Mouse (Mus musculus) v-Abl transformed pro-B cells (cell line): ENCODE results near the gene Rbp3.

Source experiments
- in situ Hi-C, 2 experiments: fragments of 400-800 bp; cut with MboI; formaldehyde crosslinking; loops; one replicate each; pipeline ENCODE4 v1.15.1; 2025; ENCODE audit not compliant: unreplicated experiment in 2 of 2

The Rbp3 gene

DNA sequence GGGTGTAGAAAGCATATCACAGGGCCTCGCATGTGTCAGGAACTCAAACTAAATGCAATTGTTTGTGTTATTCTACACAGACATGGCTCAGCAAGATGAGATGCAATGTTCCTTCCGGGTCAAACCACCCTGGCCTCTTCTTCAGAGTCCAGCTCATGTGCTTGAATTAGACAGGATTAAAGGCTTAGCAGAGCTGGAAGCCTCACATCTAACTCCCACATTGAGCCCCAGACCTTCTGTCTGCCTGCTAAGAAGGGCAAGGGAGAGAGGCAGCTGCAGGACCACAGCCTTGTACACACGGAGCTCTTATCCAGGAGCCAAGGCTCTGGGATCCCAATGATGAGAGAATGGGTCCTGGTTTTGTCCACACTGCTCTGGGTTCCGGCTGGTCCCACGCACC, at the start of gene Rbp3:
Rbp3 (plus strand) TSS at position 243 of the 400 bp plus-strand sequence.
- in situ Hi-C loops: loop anchor here in 1 of 2 experiments (25.0 kb wide), 1 partner anchor 434 kb away; the partner anchor contains the start of gene Mmrn2

- in situ Hi-C loops: no loop called here
Measured at GRCm38 (mm10) chr14:33904851-33905250, 49.0 kb upstream of the Rbp3 start.

DNA sequence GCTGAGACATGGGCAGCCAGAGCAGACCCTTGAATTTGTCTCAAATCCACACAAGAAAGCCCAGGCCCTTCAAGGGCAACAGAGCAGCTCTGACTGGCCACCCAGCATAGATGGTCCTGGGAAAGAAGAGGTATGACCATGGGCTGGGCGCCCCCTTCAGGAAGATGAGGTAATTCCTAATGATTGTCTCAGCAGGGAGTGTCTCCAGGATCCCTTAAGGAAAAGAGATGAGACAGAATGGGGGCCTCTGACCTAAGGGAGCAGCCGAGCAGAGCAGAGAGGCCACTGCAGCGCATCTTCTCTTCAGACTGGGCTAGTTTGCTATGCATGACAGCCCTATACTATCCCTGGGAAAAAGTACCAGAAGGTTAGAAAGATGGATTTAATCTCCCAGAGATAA, 40.1 kb upstream of the Rbp3 start:
- in situ Hi-C loops: no loop called here

- in situ Hi-C loops: no loop called here
Measured at GRCm38 (mm10) chr14:33914206-33914605, 39.6 kb upstream of the Rbp3 start.

- in situ Hi-C loops: no loop called here
Measured at GRCm38 (mm10) chr14:33920727-33921559, 32.9 kb upstream of the Rbp3 start.

DNA sequence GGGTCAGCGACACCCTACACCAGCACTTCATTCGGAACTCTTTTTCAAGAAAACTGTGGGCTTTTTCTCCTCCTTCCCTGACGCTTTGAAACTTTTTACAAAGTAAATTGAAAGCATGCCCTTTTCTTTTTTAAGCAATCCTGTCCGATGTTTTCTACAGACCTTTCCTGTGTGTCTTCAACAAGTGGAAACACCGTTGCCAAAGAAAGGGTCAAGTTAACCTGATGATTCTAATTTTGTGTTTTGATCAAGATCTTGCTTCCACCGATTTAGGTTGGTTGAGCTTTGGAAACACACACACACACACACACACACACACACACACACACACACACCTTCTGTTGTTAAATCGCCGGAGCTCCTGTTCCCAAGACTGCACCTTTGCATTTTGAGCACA, 31.0 kb upstream of the Rbp3 start:
- in situ Hi-C loops: no loop called here

DNA sequence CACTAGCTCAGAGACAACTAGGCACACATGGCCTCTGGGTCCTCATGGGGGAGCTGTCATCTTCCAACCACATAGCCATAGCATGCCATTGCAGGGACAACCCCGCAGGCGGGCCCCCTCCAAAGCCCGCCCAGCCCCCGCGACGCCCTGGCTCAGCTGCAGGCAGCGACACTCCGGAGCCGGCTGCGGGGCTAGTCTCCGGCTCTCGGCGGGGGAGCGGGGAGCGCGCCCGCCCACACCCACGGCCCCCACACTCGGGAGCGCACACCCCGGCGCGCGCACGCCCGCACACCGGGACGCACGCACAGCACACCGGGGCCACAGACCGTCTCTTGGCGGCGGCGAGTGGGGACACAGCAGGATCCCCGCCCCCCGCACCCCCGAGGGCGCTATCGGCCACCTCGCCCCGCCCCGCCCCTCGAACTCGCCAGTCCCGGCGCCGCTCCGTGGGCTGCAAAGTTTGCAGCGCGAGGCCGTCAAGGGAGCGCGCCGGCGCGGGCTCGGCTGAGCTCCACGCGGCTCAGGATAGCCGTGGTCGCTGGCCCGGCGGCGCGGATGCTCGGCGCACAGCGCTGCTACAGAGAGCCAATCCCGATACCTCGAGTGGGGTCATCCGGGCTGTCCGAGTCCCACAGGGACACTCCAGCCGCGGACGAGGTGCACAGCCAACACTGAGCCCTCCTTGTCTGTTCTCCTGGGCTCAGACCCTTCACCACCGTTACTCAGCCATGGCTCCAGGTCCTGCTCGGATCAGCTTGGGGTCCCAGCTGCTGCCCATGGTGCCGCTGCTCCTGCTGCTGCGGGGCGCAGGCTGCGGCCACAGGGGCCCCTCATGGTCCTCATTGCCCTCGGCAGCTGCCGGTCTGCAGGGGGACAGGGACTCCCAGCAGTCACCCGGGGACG, 30.4 kb upstream of the Rbp3 start, which contains the start of gene Gdf10:
Gdf10 (plus strand) TSS at position 420 of the 903 bp plus-strand sequence.
- in situ Hi-C loops: no loop called here

DNA sequence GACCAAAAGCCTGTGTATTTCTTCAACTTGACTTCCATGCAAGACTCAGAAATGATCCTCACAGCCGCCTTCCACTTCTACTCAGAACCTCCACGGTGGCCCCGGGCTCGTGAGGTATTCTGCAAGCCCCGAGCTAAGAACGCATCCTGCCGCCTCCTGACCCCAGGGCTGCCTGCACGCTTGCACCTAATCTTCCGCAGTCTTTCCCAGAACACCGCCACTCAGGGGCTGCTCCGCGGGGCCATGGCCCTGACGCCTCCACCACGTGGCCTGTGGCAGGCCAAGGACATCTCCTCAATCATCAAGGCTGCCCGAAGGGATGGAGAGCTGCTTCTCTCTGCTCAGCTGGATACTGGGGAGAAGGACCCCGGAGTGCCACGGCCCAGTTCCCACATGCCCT, 21.9 kb upstream of the Rbp3 start:
- in situ Hi-C loops: no loop called here

DNA sequence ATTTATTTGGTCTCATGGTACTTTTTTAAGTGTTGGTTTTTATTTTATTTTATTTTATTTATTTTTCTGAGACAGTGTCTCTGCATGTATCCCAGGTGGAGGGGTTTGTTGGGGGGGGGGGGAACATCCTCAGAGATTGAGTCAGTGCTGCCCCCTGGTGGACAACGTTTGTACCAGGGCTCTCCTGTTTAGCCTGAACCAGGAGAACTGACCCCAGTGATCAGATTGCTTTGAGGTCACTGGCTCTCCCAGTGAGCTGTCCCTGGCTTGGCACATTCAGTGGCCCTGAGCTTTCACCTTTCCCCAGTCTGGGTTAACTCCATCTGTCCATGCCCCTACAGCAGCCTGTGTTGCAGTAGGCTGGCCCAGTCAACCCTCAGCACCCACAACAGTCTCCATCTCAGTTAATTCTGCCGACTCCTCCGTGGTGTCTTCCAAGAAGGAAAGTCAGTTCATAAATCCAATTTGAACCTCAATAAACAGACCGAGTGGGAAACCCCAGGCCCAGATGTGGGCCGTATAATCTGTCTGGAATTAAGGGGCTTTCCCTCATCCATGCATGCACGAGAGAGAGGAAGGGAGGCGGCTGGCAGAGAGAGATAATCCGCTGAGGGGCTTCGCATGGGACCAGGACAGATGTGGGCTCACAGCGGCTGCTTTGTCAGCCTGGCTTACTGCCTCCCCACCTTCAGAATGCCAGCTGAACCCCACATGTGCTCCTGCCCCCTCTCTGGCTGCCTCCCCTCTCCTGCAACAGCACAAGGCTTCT, 20.7 kb upstream of the Rbp3 start:
- in situ Hi-C loops: no loop called here

DNA sequence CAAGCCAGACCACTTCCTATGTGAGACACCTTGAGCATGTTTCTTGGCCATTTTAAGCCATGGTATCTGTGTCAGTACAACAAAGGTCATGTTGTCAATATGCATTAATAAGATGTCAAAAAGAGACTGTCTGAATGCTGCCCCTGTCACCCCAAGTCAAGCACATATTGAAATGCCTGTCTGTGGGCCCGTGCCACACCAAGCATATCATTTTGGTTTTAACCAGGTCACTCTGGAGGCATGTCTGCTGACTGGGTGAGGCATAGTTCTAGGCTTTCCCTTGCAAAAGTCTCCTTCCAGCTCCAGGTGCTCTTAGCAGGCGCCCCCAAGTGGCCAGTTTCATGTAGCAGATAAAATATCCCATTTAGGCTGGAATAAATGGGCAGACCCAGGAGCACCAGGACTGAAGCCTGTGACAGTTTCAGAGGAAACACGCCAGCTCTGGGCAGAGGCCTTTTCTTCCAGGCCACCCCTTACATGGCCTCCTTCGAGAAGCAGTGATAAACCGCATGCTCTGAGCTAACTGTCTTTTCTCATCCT, 20.0 kb upstream of the Rbp3 start:
- in situ Hi-C loops: no loop called here

GRCm38 (mm10) chr14:33939117-33939516, 14.7 kb upstream of the Rbp3 start:
- in situ Hi-C loops: no loop called here

DNA sequence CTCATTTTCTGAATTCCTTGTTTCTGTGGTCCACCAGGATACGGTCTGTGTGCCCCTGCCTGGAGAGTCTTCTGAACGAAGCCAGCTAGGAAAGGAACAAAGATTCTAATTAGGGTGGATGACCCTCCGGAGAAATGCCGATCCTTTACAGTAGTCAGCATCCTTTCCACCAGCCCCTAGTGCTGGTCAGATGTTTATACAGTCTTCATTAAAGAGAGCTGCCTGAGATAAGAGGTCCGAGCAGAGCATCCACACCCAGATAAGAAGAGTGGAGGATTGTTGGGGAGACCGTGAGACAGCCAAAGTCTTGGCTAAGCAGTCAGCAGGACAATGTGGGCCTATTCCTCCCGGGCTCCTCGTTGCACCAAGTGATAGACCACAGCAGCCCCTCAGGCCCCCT, 13.1 kb upstream of the Rbp3 start, which contains the start of gene Gdf2:
Gdf2 (plus strand) TSS at position 301 of the 400 bp plus-strand sequence.
- in situ Hi-C loops: no loop called here

DNA sequence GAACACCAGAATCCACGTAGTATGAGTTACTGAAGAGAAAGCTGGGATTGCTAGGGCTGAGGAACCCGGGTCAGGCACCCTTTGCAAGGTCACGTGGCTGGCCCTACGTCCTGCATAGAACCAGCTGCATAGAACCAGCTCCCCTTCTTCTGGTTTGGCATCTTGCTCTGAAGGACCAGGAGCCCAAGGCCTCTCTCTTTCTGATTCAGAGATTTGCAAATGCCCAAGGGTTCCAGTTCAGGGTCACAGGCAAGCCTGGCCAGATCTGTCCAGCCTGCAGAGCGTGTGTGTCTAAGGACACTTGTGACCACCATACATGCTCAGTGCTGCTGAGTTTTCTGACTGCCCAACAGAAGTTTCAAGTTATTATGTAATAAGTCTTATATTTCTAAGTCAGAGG, 11.6 kb upstream of the Rbp3 start:
- in situ Hi-C loops: no loop called here

GRCm38 (mm10) chr14:33946125-33946524, 7.7 kb upstream of the Rbp3 start:
- in situ Hi-C loops: no loop called here

DNA sequence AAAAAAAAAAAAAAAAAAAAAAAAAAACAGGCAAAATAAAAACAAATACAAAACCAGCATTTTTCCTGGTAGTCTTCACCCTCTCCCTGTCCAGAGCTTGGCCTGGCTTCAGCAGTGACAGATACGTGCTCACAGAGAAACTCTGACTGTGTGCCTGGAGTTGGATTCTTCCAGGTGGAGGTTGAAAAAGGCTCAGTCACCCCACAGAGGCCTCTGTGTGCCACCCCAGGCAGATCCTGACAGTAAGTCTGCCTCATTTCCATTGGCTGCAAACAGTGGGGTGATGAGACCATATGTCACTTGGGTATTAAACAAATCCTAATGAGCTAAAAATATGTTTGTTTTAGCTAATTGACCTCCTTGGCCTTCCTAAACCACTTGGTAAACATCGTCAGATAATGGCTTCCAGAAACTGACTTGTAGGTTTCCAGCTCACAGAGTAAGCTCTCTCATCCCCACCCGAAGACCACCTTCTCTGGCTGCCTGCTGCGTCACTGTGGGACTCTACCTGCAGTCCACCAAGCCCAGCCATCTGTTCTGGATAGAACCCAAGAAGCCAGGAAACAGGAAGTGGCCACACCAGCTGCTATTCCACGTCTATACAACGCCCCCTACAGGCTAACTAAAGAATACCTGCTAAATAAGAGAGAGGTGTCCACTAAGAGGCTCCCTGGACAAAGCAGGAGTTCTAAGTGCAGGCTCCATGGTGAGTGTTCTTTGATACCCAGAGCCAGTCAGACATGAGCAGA, 1.4 kb upstream of the Rbp3 start:
- in situ Hi-C loops: loop anchor here in 1 of 2 experiments (25.0 kb wide), 1 partner anchor 435 kb away; the partner anchor contains the start of gene Mmrn2

DNA sequence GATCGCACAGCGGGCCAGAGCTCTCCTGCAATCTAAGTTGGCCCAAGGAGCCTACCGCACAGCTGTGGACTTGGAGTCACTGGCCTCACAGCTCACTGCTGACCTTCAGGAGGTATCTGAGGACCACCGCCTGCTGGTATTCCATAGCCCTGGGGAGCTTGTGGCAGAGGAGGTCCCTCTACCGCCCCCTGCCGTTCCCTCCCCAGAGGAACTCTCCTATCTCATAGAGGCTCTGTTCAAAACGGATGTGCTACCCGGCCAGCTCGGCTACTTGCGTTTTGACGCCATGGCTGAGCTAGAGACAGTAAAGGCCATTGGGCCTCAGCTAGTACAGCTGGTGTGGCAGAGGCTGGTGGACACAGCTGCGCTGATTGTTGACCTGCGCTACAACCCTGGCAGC, 2.3 kb downstream of the Rbp3 start:
- in situ Hi-C loops: loop anchor here in 1 of 2 experiments (25.0 kb wide), 1 partner anchor 431 kb away; the partner anchor contains the start of gene Mmrn2

- in situ Hi-C loops: loop anchor here in 1 of 2 experiments (25.0 kb wide), 1 partner anchor 429 kb away; the partner anchor contains the start of gene Mmrn2
Measured at GRCm38 (mm10) chr14:33958186-33958585, 4.4 kb downstream of the Rbp3 start.

DNA sequence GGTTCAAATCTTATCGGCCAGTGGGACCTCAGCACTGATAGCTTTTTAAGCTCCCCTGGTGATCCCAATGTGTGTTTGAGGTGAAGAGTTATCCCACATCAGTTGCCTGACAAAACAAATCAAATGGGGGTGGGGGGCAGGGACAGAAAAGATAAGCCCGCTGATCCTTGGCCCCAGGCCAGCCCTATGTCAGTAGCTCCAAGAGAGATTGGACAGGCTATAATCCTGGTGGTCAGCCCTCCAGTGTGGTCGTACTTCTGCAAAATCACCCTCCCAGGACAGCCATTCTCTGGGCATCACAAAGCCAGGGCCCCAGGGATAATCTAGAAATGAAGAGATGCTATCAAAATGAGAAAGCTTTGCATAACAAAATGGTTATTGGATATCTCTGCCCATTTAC, 5.0 kb downstream of the Rbp3 start:
- in situ Hi-C loops: loop anchor here in 1 of 2 experiments (25.0 kb wide), 1 partner anchor 428 kb away; the partner anchor contains the start of gene Mmrn2

DNA sequence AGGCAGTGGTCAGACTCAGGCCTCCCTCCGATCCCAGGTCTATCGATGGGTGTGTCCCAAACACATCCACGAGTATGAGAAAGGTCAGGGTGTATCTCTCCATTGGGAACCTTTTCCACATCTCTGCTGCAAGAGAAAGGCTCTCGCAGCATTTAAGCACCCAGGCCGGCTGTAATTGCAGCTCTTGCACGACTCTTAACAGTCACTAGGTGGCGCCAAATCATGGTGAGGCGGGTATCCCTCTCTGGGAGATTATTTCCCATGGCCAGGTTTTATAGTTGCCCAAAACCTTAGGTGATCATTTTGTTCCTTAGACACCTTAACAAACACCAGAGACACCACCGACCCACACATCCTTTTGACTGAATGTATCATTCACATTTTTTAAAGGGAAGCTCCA, 5.5 kb downstream of the Rbp3 start:
- in situ Hi-C loops: loop anchor here in 1 of 2 experiments (25.0 kb wide), 1 partner anchor 428 kb away; the partner anchor contains the start of gene Mmrn2
